Mouse (Mus musculus) brain, embryonic 14.5 days (tissue): ENCODE data around the gene Tepp.

Experiments used
- CTCF ChIP-seq: fragments of 200-500 bp; IDR thresholded peaks from 2 replicates; pipeline ENCODE4 v1.5.1; 2012; ENCODE audit warnings: inconsistent platforms, mild to moderate bottlenecking, moderate library complexity, borderline replicate concordance; ENCODE audit not compliant: insufficient read depth, insufficient read length; ENCODE audit errors: extremely low read depth
- POLR2A ChIP-seq: fragments of 200-500 bp; IDR thresholded peaks from 2 replicates; pipeline ENCODE4 v1.6.1; 2012; ENCODE audit warnings: mild to moderate bottlenecking, inconsistent platforms, borderline replicate concordance; ENCODE audit not compliant: poor library complexity, insufficient read depth, insufficient read length, severe bottlenecking; ENCODE audit errors: extremely low read depth

GRCm38 (mm10) chr8:95262181-95262580 is 48.2 kb upstream of the Tepp start:
- TF ChIP-seq CTCF = no peak
- no peak for TF ChIP-seq POLR2A
